Mouse (Mus musculus) left cerebral cortex, postnatal 4 days (tissue): ENCODE measurements around the gene Ccnd3. TPM values are rescaled to one million over a fixed set of nuclear protein-coding genes. Genes with fewer than 3 reads are reported as not detected.
"Not testable (repeated sequence)": the region's sequence is repeated elsewhere in the genome, so short reads cannot be mapped to it uniquely, and the experiment has no call there.

Experiments used
- DNase-seq: peaks from one replicate; pipeline ENCODE4 v3.0.0-alpha.2; 2022
- intact Hi-C: fragments of 180-260 bp; cut with DNase I; formaldehyde crosslinking; loops from one replicate; pipeline ENCODE4 v1.15.1; 2025
- total RNA-seq, 2 experiments: library from RNA; stranded (reverse); gene quantifications; 2 replicates each; pipeline ENCODE4 v1.2.3; 2021

Gene Ccnd3
- total RNA-seq, 2 experiments from 2014 or later = 30.1 to 36.2 TPM

DNA sequence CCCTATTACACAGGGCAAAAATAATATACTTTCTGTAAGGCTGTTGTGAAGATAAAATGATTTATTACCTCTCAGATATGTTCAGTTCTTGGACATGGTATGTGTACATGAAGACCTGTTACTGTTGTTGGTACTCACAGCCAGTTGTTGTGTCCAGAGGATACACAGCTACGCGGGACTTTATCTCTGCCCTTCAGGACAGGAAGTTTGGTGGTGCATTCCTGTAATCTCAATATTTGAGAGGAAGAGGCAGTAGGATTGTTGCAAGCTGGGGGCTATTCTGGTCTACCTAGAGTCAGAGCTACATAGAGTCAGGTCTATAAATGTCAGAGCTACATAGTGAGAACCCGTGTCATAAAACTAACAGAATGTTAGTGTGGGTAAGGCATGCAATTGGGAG, 86.2 kb downstream of the Ccnd3 start:
- DNase-seq = no peak
- intact Hi-C loops = loop anchor here (5.0 kb wide), 1 partner anchor 79 kb away; no protein-coding TSS in a partner anchor

DNA sequence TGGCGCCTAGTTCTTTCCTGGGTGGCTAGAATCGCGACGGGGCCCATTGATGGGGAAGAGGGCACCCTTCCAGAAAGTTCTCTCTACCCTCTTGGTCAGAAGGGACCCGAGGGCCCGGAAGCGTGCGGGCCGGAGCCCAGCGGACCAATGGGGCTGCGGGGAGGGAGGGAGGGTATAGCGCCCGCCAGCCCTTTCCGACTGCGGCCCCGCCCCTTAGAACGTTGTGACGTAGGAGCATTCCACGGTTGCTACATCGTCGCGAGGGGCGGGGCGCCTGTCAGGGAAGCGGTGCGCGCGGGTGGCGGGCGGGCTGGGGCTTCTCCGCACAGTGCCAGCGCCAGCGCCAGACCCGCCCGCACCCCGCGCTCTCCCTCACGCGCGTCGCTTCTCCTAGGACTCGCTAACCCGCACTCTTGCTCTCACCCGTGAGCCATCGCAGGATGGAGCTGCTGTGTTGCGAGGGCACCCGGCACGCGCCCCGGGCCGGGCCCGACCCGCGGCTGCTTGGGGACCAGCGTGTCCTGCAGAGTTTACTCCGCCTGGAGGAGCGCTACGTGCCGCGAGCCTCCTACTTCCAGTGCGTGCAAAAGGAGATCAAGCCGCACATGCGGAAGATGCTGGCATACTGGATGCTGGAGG, 88.5 kb downstream of the Ccnd3 start:
- intact Hi-C loops = loop anchor here (5.0 kb wide), 1 partner anchor 81 kb away; no protein-coding TSS in a partner anchor
- DNase-seq = peak; percentile 95

DNA sequence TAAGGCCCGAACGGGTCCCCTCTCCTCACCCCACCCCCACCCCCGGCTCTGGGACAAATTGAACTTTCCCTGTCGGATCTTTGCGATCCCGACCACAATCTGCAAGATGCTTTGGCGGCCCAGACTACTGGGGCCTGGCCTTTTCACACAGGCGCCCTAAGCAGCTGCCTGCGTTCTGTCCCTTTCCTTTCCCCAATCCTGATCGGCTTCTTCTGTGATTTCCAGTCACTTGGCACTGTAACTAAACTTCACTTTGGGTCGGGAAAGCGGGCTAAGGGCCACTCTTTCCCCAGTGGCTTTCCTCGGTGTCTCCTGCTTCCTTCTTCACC, 89.0 kb downstream of the Ccnd3 start:
- intact Hi-C loops = loop anchor here (5.0 kb wide), 1 partner anchor 82 kb away; no protein-coding TSS in a partner anchor
- no peak for DNase-seq

DNA sequence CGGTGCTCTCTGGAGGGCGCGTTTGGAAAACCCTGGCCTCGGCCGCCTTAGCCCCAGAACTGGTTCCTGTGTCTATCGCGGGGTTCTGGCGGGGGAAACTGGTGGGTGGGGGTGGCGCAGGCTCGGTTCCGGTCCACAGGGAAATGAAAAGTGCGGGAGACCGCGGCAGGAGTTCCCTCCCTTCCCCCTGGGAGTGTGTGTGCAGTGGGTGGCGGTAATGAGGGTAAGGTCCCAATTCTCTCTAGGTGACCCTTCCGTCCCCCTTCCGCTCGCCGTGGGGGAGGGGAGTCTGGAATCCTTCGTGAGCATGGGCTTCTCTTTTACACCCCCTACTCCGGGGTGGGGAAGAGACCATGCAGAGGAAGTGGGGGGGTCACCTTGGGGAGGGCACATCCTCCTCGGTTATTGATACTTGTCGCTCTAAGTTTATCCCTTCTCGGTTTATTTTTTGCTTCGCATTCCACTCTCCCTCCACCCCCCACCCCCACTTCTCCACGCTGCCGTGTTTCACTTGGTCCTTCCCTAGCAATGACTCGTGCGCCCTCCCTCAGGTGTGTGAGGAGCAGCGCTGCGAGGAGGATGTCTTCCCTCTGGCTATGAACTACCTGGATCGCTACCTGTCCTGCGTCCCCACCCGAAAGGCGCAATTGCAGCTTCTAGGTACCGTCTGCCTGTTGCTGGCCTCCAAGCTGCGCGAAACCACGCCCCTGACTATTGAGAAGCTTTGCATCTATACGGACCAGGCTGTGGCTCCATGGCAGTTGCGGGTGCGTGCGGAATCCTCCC, 89.5 kb downstream of the Ccnd3 start:
- intact Hi-C loops = loop anchor here (5.0 kb wide), 1 partner anchor 82 kb away; no protein-coding TSS in a partner anchor
- peak; percentile 34 for DNase-seq

DNA sequence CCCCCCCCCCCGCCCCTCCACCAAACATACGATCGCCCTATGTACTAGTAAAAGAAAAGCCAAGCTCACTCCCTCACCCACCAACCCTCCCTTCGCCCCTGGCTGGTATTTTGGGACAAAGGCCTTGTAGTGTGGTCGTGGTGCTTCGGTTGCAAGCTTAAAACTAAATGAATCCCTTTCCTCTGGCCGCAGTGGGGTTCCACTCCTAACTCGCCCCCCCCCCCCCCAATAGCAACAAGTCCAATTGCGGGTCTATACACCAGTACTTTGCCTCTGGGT, 90.1 kb downstream of the Ccnd3 start:
- no peak for DNase-seq
- intact Hi-C loops = loop anchor here (5.0 kb wide), 1 partner anchor 83 kb away; no protein-coding TSS in a partner anchor

DNA sequence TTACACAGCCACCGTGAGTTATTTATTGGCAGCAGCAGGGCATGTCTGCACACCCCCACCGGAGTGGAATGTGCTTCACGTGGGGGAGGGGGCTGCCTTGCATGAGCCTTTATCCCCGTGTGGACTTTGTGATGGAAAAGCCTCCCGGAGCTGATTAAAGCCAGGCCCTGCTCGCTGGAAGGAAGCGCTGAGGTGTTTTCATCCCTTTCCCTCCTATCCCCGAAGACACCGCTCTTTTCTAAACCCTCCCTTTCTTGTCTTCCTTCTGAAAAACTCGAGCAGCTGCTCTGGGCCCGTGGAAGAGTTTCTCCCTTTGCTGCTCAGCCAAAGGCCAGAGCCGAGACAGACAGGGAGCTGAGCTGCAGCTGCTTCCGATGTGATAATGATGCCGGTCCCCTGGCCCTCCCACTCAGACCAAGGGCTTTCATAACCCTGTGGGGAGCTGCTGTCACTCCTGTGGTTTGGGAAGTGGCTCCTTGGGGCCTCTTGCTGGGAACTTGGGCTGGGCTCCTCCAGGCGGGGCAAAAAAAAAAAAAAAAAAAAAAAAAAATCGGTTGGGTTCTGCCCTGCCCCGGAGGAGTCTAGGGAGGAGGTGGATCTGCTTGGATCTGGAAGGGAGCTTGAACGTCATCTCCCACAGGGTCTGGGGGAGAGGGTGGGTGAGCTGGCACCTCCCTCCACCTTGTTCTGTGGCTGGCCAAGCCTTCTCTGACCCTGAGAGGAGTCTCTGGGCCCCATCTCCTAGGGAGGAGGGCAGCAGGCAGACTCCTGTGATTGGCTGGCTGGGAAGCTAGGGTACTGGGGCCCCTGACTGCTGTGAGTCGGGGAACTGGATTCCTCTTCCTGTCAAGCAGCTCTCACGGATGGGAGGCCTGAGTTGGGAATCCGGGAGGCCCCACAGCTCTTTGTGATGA, 90.7 kb downstream of the Ccnd3 start:
- intact Hi-C loops = no loop called here

DNA sequence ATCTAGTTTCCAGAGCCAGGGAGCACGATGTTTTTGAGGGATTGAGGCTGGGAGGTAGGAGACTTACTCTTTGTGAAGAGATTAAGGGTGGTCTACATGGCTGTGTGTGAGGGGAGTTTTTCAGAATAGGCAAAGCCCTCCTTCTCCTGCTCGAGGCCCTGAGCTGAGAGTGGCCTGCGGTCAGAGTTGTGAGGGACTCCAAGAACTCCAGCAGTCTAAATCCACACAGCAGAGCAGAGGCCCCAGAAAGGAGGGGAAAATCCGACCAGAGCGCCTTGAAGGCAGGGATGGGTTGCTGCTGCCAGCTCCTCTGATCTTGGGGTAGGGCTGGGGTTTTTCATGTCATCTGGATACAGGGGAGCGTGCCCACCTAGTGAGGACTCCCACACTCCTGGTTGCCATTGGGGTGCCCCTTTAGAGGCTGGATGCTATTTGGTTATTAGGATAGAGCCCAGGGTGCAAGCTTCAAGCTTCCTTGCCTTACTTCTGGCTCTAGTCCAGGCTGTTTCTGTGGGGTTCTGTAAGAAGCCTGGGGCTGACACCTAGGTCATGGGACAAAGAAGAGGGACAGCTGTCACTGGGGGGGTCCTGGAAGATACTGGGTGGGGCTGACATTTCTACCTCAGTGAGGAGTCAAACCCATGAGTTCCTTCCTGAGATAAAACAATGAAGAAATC, 91.4 kb downstream of the Ccnd3 start:
- intact Hi-C loops = no loop called here

More for the DNA sequence above, 90.7 kb downstream of the Ccnd3 start:
- peak; percentile 28 for DNase-seq

DNA sequence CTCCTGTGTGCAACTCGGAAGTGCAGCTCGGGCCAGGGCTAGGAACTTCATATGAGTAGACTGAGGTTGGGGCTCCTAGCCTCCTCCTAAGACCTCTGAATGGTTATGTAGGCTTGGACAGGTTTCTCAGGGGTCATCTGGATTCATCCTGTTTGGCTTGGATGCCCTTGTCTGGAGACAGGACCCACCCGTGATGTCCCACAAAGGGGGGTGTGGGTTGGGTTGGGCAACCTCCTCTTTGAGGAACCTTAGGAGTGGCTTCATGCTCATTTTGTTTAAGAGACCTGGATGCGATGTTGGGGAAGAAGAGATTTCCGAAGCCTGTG, 92.0 kb downstream of the Ccnd3 start:
- no peak for DNase-seq
- intact Hi-C loops = no loop called here

More for the DNA sequence above, 91.4 kb downstream of the Ccnd3 start:
- no peak for DNase-seq

DNA sequence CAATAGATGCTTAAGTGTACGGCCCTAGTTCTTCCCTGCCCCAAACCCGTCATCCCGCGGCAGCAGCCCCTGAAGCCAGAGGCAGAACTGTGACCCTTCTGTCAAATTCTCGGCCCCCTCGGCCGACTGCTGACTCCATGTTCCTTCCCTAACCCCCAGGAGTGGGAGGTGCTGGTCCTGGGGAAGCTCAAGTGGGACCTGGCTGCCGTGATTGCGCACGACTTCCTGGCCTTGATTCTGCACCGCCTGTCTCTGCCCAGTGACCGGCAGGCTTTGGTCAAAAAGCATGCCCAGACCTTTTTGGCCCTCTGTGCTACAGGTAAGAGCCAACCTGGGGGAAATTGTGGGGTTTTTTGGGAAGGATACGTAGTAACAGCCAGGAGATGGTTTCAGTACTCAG, 92.4 kb downstream of the Ccnd3 start:
- intact Hi-C loops = no loop called here
- no peak for DNase-seq

DNA sequence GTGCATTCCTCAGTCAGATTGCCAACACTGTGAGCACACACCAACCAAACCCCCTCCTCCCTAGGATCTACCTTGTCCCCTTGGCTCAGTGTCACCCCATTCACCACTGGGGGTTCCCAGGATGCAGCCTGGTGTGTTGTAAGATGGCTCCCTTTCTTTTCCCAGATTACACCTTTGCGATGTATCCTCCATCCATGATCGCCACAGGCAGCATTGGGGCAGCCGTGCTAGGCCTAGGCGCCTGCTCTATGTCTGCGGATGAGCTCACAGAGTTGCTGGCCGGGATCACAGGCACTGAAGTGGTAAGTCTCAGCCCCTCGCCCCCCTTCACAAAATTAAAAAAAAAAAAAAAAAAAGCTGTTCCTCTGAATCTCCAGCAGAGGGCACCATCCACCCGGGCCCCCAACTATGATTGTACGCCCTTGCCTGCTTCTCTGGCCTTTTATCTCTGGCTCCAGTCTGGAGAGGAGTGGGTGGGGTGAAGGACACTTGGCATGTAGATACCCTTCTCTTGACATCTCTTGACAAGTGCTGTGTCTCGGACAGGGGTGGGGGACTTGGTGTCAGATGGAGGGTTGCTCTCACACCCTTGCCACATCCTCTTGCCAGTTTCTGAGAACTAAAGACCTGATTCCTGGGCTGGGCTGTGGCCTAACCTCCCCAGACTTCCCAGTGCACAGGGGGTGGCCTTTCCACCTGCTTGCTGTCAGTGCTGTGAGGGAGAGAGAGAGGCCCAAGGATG, 93.2 kb downstream of the Ccnd3 start:
- intact Hi-C loops = no loop called here
- DNase-seq = peak; percentile 37

DNA sequence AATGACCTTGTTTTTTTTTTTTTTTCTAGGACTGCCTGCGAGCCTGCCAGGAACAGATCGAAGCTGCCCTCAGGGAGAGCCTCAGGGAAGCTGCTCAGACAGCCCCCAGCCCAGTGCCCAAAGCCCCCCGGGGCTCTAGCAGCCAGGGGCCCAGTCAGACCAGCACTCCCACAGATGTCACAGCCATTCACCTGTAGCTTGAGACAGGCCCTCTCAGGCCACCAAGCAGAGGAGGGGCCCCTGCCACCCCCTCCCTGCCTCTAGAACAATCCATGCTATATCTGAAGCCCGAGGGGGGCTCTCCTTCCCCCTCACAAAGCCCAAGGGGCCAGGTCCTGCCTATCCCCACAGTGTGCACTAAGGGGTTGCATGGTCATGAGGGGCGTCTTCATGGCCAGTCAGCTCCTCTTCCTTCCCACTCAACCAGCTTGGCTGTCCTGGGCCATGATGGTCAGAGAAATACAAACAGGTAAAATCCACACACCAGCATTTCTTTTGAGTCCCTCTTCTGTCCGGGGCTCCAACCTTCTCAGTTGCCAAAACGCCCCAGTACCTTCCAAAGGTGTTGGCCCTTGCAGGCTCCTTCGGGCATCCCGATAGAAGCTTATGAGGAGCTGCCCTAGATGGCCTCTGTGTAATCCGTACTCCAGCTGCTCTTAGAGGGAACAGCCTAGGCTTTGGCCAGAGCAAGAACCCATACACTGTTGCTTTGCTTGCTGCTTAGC, 93.9 kb downstream of the Ccnd3 start:
- DNase-seq, intact Hi-C loops: not testable (repeated sequence)

DNA sequence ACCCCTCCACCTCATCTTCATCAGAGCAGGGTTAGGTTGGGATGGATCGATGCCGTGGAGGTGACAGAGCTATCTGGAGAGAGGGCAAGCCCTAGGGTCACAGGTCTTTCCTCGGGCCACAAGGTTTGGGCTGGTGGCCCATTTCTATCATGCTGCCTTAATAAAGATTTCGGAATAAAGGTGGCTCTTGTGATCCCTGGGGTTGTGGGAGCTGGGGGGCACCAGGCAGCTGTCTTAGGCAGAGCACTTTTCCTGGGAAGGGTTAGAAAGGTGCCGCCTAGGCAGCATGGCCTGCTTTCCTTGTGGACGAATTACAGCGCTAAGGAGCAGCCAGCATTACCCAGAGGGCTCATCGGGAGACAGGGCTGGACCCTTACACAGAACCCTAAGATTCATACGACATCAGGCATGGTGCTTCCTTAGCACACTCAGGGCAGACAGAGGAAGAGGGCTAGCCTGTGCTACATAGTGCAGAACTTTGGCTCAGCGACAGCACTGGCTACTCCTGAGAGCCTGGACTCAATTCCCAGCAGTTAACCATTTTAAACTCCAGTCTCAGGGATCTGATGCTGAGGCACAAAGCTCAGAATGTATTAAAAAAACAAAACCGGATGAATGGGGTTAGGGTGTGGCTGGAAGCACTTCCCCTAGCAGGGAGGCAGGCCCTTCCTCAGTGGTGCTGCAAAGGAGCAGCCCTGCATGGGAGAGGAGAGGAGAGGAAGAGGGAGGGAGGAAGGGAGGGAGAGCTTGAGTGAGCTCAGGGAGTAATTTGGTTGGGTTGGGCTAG, 94.9 kb downstream of the Ccnd3 start:
- intact Hi-C loops = loop anchor here (10.0 kb wide), 1 partner anchor 215 kb away; the partner anchor contains the start of gene Guca1b
- no peak for DNase-seq

DNA sequence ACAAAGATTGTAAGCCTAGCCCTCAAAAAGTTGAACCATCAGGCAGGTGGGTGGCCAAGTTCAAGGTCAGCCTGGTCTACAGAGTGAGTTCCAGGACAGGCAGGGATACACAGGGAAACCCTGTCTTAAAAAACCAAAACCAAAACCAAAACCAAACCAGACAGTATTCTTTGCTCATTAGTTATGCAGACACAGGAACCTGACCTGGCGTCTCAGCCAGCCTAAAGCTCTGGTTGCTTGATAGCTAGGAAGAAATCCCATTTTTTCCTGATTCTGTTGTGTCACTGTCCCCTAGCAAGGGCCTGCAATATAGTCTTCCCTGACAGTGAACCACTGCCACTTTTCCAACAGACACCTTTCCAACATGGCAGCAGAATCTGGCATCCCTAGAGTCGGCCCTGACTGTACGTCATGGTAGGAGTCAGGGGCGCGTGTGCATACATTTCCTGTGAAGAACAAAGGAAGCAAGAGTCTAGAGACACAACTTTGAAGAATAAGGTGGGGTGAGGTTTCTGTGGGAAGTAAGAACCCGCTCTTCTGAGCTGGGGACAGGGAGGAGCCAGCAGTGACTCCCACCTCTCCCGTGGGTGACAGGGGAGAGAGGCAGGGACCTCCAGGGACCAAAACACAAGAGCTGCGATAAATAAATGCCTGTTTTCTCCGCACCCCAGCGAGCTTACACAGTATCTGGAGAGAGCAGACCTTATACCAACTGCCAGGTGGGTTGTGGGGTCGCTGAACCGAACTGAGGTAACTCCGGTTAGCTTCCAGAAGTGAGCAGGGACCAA, 95.9 kb downstream of the Ccnd3 start:
- intact Hi-C loops = loop anchor here (10.0 kb wide), 1 partner anchor 216 kb away; the partner anchor contains the start of gene Guca1b

DNA sequence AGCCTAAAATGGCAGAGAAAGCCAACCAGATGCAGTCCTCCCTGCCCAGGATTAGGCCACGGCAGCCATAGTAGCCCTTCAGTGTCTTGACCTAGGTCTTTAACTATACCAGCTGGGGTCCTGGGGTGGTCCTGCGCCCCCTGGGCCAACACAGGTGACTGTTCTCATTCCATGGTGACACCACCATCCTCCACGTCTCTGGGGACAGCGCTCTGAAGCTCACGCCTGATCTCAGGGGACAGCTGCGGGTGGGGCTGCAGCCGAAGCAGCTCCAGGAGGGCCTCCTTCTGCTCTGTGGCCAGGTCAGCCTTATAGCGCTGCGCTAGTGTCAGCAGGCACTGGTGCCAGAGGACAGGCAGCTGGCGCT, 96.5 kb downstream of the Ccnd3 start:
- no peak for DNase-seq
- intact Hi-C loops = loop anchor here (10.0 kb wide), 1 partner anchor 217 kb away; the partner anchor contains the start of gene Guca1b

More for the DNA sequence above, 95.9 kb downstream of the Ccnd3 start:
- no peak for DNase-seq

DNA sequence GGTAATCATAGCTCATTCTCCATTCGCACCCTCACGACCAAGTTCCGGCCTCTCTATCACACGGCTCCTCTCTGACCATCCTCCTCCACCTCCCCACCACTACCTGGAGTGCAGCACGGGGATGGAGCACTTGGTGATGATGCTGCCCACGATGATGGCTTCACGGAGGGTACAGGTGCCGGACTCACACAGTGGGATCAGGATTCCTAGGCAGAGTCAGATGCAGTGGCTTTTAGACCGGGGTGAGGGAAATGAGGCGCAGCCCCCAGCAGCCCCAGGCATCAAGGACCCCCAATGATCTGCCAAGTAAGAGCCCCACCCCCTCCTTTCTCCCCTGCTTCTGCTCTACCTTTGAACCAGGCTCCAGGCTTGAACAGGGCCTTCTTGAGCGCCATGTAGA, 97.4 kb downstream of the Ccnd3 start:
- intact Hi-C loops = loop anchor here (10.0 kb wide), 1 partner anchor 217 kb away; the partner anchor contains the start of gene Guca1b
- DNase-seq = no peak

DNA sequence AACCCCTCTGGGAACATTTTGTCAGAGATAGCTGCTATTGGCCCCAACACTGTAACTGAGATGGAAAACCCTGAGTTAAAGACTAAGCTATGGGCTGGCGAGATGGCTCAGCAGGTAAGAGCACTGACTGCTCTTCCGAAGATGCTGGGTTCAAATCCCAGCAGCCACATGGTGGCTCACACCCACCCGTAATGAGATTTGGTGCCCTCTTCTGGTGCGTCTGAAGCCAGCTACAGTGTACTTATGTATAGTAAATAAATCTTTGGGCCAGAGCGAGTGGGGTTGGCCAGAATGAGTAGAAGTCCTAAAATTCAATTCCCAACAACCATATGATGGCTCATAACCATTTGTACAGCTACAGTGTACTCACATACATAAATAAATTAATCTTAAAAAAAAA, 101.4 kb downstream of the Ccnd3 start:
- intact Hi-C loops = loop anchor here (10.0 kb wide), 1 partner anchor 221 kb away; the partner anchor contains the start of gene Guca1b
- DNase-seq = no peak

DNA sequence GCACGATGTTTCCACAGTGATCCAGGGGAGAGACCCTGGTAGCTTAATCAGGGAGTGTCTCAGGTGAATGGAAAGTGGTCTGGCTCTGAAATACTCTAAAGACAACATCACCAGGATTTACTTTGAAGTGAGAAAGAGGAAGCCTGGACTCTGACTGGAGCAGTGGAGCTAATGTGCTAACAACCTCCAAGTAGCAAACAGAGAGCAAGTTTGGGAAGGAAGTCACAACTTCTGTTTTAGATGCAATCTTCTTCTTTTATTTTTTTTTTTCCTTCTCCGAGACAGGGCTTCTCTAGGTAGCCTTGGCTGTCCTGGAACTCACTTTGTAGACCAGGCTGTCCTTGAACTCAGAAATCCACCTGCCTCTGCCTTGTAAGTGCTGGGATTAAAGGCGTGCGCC, 104.3 kb downstream of the Ccnd3 start:
- DNase-seq = no peak
- intact Hi-C loops = loop anchor here (10.0 kb wide), 1 partner anchor 224 kb away; the partner anchor contains the start of gene Guca1b
